Mouse (Mus musculus): Measurements from ENCODE around the gene Cacna1c. TPM values are rescaled to one million over a fixed set of nuclear protein-coding genes. Genes with fewer than 3 reads are reported as not detected.

Cacna1c gene
- polyA plus RNA-seq, 1 experiment from 2014 or later: 2.3 TPM

DNA sequence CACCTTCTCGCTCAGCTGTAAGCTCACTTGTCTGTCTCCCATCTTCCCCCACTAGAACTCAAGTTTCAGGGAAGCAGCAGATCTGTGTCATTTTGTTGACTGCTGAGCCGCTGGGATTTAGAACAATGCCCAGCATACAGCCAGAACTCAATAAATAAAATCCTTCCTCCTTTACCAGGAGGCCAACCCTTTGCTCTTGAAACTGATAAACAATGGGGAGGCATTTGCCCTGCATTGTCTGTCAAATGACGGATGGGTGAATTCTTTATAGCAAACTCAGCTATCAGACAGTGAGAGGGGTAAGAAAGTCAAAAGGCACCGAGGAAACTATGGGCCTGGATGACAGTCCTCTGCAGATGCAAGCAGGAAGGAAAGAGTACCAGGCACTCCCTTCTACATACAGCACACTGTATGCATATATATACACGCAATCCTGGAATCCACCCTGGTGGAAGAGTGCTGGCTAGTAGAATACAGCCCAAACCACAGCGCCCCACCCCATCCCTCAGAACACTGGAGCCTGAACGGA lies 187.5 kb downstream of the Cacna1c start:
- Histone ChIP-seq H3K36me3 (ENCODE audit: control insufficient read depth, insufficient read depth, low read length) (no peaks in the 10 kb centered on the region), H3K4me2 (no peak overlapping the region), H3K9me3 (ENCODE audit: control insufficient read depth, low read length) (no peaks in the 10 kb centered on the region), H3K27ac (ENCODE audit: low read depth, low read length) (no peak overlapping the region), H3K27me3 (replicated peaks; ENCODE audit: control insufficient read depth, insufficient read depth, low read length) (no peaks in the 10 kb centered on the region), H3K4me1 (replicated peaks; ENCODE audit: control insufficient read depth, insufficient read depth, low read length) (peaks cover 3% of the 10 kb centered on the region; the same call in 1 of the 2 replicates), H3K9ac (ENCODE audit: low read depth, low read length) (no peak overlapping the region), H3K4me3 (ENCODE audit: low read depth, low read length) (no peak overlapping the region)
- no peak for ATAC-seq (replicated peaks; ENCODE audit: low FRiP score)
- 76% methylated on average over 7 of the region's 7 CpGs for WGBS
- no peak for DNase-seq (ENCODE audit: low spot score)

DNA sequence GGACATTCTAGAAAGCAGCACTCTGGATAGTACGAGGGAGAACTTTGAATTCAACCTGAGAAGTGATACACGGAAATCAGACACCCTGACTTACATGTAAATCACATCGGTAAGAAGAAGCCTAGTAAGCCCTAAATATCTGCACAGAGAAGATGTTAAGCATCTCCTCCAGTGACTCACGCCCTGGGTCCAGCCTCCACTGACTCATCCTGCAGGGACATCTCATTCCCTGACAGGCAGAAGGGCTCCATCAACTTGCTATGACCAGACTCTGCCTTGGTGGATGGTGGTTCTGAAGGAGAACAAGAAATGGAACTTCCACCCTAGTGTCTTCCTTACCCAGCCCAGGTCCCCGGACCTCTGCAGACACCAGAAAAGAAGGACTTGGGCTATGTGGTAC lies 191.6 kb downstream of the Cacna1c start:
- no peak overlapping the region for H3K27ac ChIP-seq (ENCODE audit: low read depth, low read length)
- 83% methylated on average over 5 of the region's 5 CpGs for WGBS
- DNase-seq (ENCODE audit: low spot score) (no peak), ATAC-seq (replicated peaks; ENCODE audit: low FRiP score) (no peak)
- no peak overlapping the region for H3K4me2 ChIP-seq
- no peak overlapping the region for H3K9ac ChIP-seq (ENCODE audit: low read depth, low read length)
- no peak overlapping the region for H3K4me3 ChIP-seq (ENCODE audit: low read depth, low read length)
- H3K4me1 ChIP-seq (replicated peaks; ENCODE audit: control insufficient read depth, insufficient read depth, low read length): peaks cover 3% of the 10 kb centered on the region; the same call in 1 of the 2 replicates
- no peaks in the 10 kb centered on the region for H3K36me3 ChIP-seq (ENCODE audit: control insufficient read depth, insufficient read depth, low read length)
- no peaks in the 10 kb centered on the region for H3K27me3 ChIP-seq (replicated peaks; ENCODE audit: control insufficient read depth, insufficient read depth, low read length)
- H3K9me3 ChIP-seq (ENCODE audit: control insufficient read depth, low read length): no peaks in the 10 kb centered on the region

DNA sequence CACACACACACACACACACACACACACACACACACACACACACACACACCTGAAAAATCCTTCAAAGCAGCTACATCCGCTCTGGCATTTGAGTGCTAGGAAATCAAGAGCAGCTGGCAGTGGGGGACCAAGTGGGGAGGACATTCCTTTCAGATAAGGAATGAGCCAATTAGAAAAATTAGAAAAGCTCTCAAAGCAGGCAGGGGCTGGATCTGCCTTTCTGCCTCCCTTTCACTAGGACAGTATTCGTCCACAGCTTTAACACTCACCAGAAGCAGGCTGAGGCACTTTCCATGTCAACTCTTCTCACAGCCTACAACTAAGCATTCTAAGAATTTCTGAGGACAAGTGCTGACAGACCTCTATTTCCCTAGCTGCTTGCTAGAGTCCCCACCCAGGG lies 194.8 kb downstream of the Cacna1c start:
- ATAC-seq (replicated peaks; ENCODE audit: low FRiP score) (no peak), DNase-seq (ENCODE audit: low spot score) (no peak)
- H3K9me3 ChIP-seq (ENCODE audit: control insufficient read depth, low read length): no peaks in the 10 kb centered on the region
- H3K4me1 ChIP-seq (replicated peaks; ENCODE audit: control insufficient read depth, insufficient read depth, low read length): peaks cover 8% of the 10 kb centered on the region
- no peak overlapping the region for H3K4me2 ChIP-seq
- H3K27ac ChIP-seq (ENCODE audit: low read depth, low read length): no peak overlapping the region
- no peak overlapping the region for H3K4me3 ChIP-seq (ENCODE audit: low read depth, low read length)
- no peak overlapping the region for H3K9ac ChIP-seq (ENCODE audit: low read depth, low read length)
- WGBS: 37% methylated on average over 2 of the region's 2 CpGs
- H3K36me3 ChIP-seq (ENCODE audit: control insufficient read depth, insufficient read depth, low read length): no peaks in the 10 kb centered on the region
- no peaks in the 10 kb centered on the region for H3K27me3 ChIP-seq (replicated peaks; ENCODE audit: control insufficient read depth, insufficient read depth, low read length)

DNA sequence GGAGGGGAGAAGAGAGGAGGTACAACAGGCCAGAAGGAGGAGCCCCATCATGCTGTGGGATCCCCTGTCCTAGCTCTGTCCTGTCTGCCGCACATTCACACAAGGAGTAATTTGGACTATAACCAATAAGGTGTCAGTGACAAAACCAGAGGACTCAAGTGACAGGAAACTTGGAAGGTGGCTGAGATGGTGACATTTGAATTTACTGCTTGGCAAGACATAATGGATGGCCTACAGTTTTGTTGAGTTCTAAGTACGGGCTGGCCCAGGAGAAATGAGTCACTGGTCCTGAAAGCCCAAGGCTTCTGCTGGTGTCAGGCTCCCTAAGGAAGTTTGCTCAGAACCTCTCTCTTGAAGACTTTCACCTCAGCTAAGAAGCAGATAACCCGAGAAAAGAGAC lies 196.0 kb downstream of the Cacna1c start:
- ATAC-seq (replicated peaks; ENCODE audit: low FRiP score) (no peak), DNase-seq (ENCODE audit: low spot score) (no peak)
- Histone ChIP-seq H3K4me3 (ENCODE audit: low read depth, low read length) (no peak overlapping the region), H3K36me3 (ENCODE audit: control insufficient read depth, insufficient read depth, low read length) (no peaks in the 10 kb centered on the region), H3K9me3 (ENCODE audit: control insufficient read depth, low read length) (no peaks in the 10 kb centered on the region), H3K27me3 (replicated peaks; ENCODE audit: control insufficient read depth, insufficient read depth, low read length) (no peaks in the 10 kb centered on the region), H3K27ac (ENCODE audit: low read depth, low read length) (no peak overlapping the region), H3K4me2 (no peak overlapping the region), H3K4me1 (replicated peaks; ENCODE audit: control insufficient read depth, insufficient read depth, low read length) (peaks cover 8% of the 10 kb centered on the region), H3K9ac (ENCODE audit: low read depth, low read length) (no peak overlapping the region)
- WGBS: 67% methylated on average over 3 of the region's 3 CpGs

DNA sequence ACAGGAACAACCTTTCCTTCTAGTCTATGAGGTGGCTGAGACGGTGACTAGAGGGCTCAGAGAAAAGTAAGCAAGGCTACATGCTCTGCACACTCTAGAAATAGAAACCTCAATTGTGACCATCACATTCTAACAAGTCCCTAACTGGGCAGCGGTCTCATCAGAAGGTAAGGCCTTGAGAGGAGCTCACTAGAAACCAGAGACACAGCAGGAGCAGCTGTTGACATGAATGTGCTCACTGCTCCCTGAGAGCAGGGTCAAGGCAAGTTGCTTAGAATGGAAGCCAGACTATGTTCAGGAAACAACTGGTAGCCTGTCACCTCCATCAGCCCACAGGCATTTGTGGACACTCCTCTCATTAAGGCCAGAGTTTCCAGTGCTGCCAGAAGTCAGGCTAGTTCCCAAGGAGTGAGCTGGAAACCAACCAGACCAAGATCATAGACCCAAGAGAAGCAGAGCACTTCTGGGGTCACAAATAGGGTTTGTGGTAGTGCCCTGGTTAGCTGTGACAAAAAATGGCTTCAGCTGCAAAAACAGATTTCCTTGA lies 196.8 kb downstream of the Cacna1c start:
- H3K4me1 ChIP-seq (replicated peaks; ENCODE audit: control insufficient read depth, insufficient read depth, low read length): peaks cover 8% of the 10 kb centered on the region
- no peak overlapping the region for H3K9ac ChIP-seq (ENCODE audit: low read depth, low read length)
- DNase-seq (ENCODE audit: low spot score) (no peak), ATAC-seq (replicated peaks; ENCODE audit: low FRiP score) (no peak)
- no peaks in the 10 kb centered on the region for H3K27me3 ChIP-seq (replicated peaks; ENCODE audit: control insufficient read depth, insufficient read depth, low read length)
- WGBS: 88% methylated on average over 2 of the region's 2 CpGs
- no peak overlapping the region for H3K4me3 ChIP-seq (ENCODE audit: low read depth, low read length)
- no peaks in the 10 kb centered on the region for H3K9me3 ChIP-seq (ENCODE audit: control insufficient read depth, low read length)
- H3K4me2 ChIP-seq: no peak overlapping the region
- no peak overlapping the region for H3K27ac ChIP-seq (ENCODE audit: low read depth, low read length)
- no peaks in the 10 kb centered on the region for H3K36me3 ChIP-seq (ENCODE audit: control insufficient read depth, insufficient read depth, low read length)

DNA sequence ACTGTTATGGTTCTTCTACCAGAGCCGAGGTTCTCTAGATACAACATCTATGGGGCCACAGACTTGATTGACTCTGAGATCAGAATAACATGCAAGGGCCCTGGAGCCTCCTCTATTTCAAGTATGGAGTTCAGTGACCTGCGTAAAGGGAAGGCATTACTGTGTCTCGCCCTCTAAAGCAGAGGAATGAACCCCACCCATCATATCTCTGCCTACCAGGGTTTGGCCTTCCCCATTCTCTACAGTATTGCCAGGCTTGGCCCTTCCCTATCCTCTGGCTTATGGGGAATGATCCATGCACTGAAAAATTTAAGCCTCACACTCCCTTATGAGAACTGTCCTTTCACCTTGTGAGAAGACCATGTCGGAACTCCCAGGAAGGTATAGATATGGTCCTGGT lies 198.8 kb downstream of the Cacna1c start:
- H3K9ac ChIP-seq (ENCODE audit: low read depth, low read length): no peak overlapping the region
- no peaks in the 10 kb centered on the region for H3K27me3 ChIP-seq (replicated peaks; ENCODE audit: control insufficient read depth, insufficient read depth, low read length)
- no peak overlapping the region for H3K4me2 ChIP-seq
- ATAC-seq (replicated peaks; ENCODE audit: low FRiP score) (peak; percentile 81), DNase-seq (ENCODE audit: low spot score) (no peak)
- no peak overlapping the region for H3K4me3 ChIP-seq (ENCODE audit: low read depth, low read length)
- H3K4me1 ChIP-seq (replicated peaks; ENCODE audit: control insufficient read depth, insufficient read depth, low read length): peaks cover 8% of the 10 kb centered on the region
- H3K27ac ChIP-seq (ENCODE audit: low read depth, low read length): no peak overlapping the region
- WGBS: 79% methylated on average over 4 of the region's 4 CpGs
- no peaks in the 10 kb centered on the region for H3K9me3 ChIP-seq (ENCODE audit: control insufficient read depth, low read length)
- no peaks in the 10 kb centered on the region for H3K36me3 ChIP-seq (ENCODE audit: control insufficient read depth, insufficient read depth, low read length)

DNA sequence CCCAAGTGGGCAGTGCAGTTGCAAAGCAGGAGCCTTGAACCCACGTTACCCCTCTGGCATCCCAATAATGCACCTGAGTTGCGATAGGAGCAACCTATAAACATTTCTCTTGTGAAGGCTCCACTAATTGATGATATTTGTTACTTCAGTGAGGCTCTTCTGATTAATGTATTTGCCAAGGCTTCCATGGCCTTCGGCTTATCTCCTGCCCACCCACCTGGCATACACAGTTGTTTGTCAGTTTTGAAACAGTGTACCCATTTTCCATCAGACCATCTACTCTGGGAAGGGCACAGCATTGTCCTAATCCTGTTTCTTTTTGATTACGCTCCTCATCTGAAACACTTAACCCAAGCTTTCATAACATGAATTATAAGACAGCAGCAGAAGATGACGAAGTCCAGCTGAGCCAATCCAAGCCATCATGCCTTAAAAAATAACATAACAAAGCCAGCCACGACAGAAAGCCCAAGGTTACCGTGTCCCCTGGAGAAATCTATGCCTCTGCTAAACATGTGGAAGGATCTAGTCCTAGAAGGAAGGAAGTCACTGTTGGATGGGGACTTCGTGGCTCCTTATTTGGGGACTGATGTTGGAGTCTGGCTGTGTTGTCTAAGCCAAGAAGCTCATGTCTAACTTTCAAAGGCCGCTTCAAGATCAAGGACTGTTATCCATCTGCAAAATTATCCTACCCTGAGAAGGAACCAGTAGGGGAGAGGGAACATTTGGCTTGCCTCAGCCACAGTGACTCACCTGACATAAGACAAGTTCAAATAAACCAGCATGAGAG lies 201.8 kb downstream of the Cacna1c start:
- 84% methylated on average over 9 of the region's 9 CpGs for WGBS
- no peaks in the 10 kb centered on the region for H3K27me3 ChIP-seq (replicated peaks; ENCODE audit: control insufficient read depth, insufficient read depth, low read length)
- no peak for ATAC-seq (replicated peaks; ENCODE audit: low FRiP score)

DNA sequence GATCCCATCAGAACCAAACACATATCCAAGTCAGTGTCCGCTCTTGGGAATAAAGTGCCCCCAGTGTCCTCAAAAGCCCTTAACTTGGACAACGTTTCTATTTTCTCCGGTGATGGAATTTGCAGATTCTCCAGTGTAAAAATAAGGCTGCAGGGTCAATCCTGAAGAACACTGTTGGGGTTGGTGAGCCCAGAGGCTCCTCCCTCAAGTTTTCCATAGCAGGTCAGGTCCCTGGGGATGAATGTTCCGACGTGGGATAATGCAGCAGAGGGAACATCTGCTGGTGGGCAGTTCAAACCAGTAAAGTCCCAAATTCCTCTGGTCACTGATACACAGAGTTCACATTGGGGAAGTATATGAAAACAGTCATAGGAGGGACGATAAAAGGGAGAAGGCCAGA lies 203.8 kb downstream of the Cacna1c start:
- H3K4me1 ChIP-seq (replicated peaks; ENCODE audit: control insufficient read depth, insufficient read depth, low read length): peaks cover 5% of the 10 kb centered on the region; the same call in 1 of the 2 replicates
- H3K27me3 ChIP-seq (replicated peaks; ENCODE audit: control insufficient read depth, insufficient read depth, low read length): no peaks in the 10 kb centered on the region
- H3K4me3 ChIP-seq (ENCODE audit: low read depth, low read length): no peak overlapping the region
- no peak overlapping the region for H3K4me2 ChIP-seq
- 83% methylated on average over 6 of the region's 6 CpGs for WGBS
- no peak for ATAC-seq (replicated peaks; ENCODE audit: low FRiP score)
- H3K36me3 ChIP-seq (ENCODE audit: control insufficient read depth, insufficient read depth, low read length): no peaks in the 10 kb centered on the region
- no peak overlapping the region for H3K9ac ChIP-seq (ENCODE audit: low read depth, low read length)
- H3K9me3 ChIP-seq (ENCODE audit: control insufficient read depth, low read length): no peaks in the 10 kb centered on the region
- H3K27ac ChIP-seq (ENCODE audit: low read depth, low read length): no peak overlapping the region
- DNase-seq (ENCODE audit: low spot score): no peak

More for the DNA sequence above, 201.8 kb downstream of the Cacna1c start:
- H3K9ac ChIP-seq (ENCODE audit: low read depth, low read length): no peak overlapping the region
- H3K36me3 ChIP-seq (ENCODE audit: control insufficient read depth, insufficient read depth, low read length): no peaks in the 10 kb centered on the region
- no peak for DNase-seq (ENCODE audit: low spot score)
- no peak overlapping the region for H3K4me2 ChIP-seq
- H3K4me1 ChIP-seq (replicated peaks; ENCODE audit: control insufficient read depth, insufficient read depth, low read length): peaks cover 8% of the 10 kb centered on the region; the same call in 1 of the 2 replicates
- no peak overlapping the region for H3K4me3 ChIP-seq (ENCODE audit: low read depth, low read length)
- H3K9me3 ChIP-seq (ENCODE audit: control insufficient read depth, low read length): no peaks in the 10 kb centered on the region
- H3K27ac ChIP-seq (ENCODE audit: low read depth, low read length): no peak overlapping the region
